Mouse (Mus musculus): ENCODE measurements at regions not wholly inside any gene's neighbourhood (a gene's known extent, or its start where the extent isn't known, plus 50 kb on each side); places are given as distances from the start of the nearest gene placed in this dataset.
A peak's percentile ranks its signal among the peaks of the same experiment; 100 is the strongest.

DNA sequence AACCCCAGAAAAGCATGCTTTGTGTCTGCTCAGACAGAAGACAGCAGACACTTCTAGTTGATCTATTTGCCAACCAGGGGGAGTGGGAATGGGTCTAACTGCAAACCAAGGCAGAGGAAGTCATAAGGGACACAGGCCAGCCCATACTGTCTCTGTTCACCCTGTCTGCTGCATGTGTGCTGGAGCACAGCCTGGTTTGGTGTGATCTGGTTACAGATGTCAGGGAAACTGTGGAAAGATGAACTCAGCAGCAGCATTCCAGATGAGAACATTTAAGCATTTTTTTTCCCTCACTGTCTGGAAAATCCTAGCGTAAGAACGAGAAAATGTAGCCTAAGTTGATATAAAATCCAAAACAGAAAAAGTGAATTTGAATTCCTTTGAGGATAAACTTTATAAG is 336.2 kb downstream of the Ptprc start:
- 24% methylated on average over 2 of the region's 2 CpGs for WGBS
- H3K36me3 ChIP-seq (ENCODE audit: control insufficient read depth, insufficient read depth, low read length), result no peaks in the 10 kb centered on the region
- no peaks in the 10 kb centered on the region for H3K9me3 ChIP-seq (ENCODE audit: control insufficient read depth, low read length)
- DNase-seq (ENCODE audit: low spot score), result peak; percentile 70
- H3K9ac ChIP-seq (ENCODE audit: low read depth, low read length), result no peak overlapping the region
- H3K27me3 ChIP-seq (replicated peaks; ENCODE audit: control insufficient read depth, insufficient read depth, low read length), result no peaks in the 10 kb centered on the region
- H3K27ac ChIP-seq (replicated peaks; ENCODE audit: low read depth, low read length), result peak overlapping the region; percentile 50
- H3K4me2 ChIP-seq (ENCODE audit: low read depth, low read length), result no peak overlapping the region
- H3K4me3 ChIP-seq (ENCODE audit: low read depth, low read length), result no peak overlapping the region
- 0 out of 2 replicates have a peak, but pooled peaks cover 4% of the 10 kb centered on the region for H3K4me1 ChIP-seq (ENCODE audit: control insufficient read depth, insufficient read depth, low read length)
- 0 out of 2 replicates have a peak, but pooled peaks have one; percentile 53 for ATAC-seq (ENCODE audit: low read depth)

DNA sequence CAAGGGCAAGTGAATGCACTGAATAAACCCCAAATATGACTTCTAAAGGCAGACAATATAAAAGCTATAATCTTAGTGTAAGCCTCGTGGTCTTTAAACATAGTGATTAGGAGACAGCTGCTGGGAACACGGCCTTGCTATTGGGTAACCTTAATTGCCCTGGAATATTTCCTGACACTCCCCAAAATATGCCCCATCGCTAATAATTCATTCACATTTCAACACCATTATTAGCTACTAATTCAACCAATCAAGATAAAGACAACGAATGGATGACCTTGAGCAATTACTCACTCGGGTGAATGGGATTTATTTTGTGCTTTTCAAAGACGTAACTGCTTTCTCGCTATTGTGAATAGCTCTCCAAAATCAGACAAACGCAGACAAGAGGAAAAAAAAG is 337.2 kb downstream of the Ptprc start:
- DNase-seq (ENCODE audit: low spot score), result no peak
- 58% methylated on average over 8 of the region's 8 CpGs for WGBS

DNA sequence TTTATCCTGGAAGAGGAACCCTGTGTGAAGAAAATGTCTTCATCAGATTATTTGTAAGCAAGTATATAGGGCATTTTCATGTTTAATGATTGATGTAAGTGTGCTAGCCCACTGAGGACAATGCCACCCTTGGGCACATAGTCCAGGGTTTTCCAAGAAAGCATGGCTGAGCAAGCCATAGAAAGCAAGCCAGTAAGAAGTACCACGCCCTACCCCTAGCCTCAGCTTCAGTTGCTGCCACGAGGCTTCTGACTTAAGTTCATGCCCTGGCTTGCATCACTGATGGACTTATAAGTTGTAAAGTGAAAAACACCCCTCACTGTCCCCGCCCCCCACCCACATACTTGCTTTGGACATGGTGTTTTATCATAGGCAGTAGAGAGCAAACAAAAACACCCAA is 342.0 kb downstream of the Ptprc start:
- Histone ChIP-seq H3K27ac (replicated peaks; ENCODE audit: low read depth, low read length) (no peak overlapping the region), H3K9me3 (ENCODE audit: control insufficient read depth, low read length) (no peaks in the 10 kb centered on the region), H3K27me3 (replicated peaks; ENCODE audit: control insufficient read depth, insufficient read depth, low read length) (no peaks in the 10 kb centered on the region), H3K9ac (ENCODE audit: low read depth, low read length) (no peak overlapping the region), H3K4me1 (ENCODE audit: control insufficient read depth, insufficient read depth, low read length) (no peaks in the 10 kb centered on the region), H3K4me3 (ENCODE audit: low read depth, low read length) (no peak overlapping the region), H3K4me2 (ENCODE audit: low read depth, low read length) (no peak overlapping the region), H3K36me3 (ENCODE audit: control insufficient read depth, insufficient read depth, low read length) (no peaks in the 10 kb centered on the region)
- WGBS, result 66% methylated on average over 3 of the region's 3 CpGs
- DNase-seq (ENCODE audit: low spot score), result no peak
- ATAC-seq (ENCODE audit: low read depth), result no peak

More for the DNA sequence above, 337.2 kb downstream of the Ptprc start:
- H3K4me1 ChIP-seq (ENCODE audit: control insufficient read depth, insufficient read depth, low read length), result 0 out of 2 replicates have a peak, but pooled peaks cover 4% of the 10 kb centered on the region
- no peak overlapping the region for H3K4me3 ChIP-seq (ENCODE audit: low read depth, low read length)
- no peaks in the 10 kb centered on the region for H3K27me3 ChIP-seq (replicated peaks; ENCODE audit: control insufficient read depth, insufficient read depth, low read length)
- H3K27ac ChIP-seq (replicated peaks; ENCODE audit: low read depth, low read length), result no peak overlapping the region
- H3K9ac ChIP-seq (ENCODE audit: low read depth, low read length), result no peak overlapping the region
- no peak overlapping the region for H3K4me2 ChIP-seq (ENCODE audit: low read depth, low read length)
- no peaks in the 10 kb centered on the region for H3K36me3 ChIP-seq (ENCODE audit: control insufficient read depth, insufficient read depth, low read length)
- H3K9me3 ChIP-seq (ENCODE audit: control insufficient read depth, low read length), result no peaks in the 10 kb centered on the region
- ATAC-seq (ENCODE audit: low read depth), result no peak

DNA sequence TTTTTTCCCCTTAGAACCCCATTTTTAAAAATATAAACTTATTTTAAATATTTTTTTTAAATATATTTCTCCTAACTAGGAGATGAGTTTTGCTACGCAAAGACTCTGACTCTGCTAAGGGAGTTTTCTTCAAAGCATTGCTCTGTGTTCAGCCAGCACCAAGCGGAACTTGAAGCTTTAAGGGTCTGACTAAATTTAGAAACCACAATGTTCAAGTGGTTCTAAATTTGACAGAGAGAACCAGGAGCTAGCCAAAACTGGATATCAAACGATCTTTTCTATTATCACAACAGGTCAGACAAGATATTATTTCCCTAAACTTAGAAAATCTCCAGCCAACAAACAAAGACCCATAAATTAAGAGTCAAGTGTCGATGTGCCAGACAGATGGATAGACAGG is 344.2 kb downstream of the Ptprc start:
- no peak overlapping the region for H3K27ac ChIP-seq (replicated peaks; ENCODE audit: low read depth, low read length)
- H3K9me3 ChIP-seq (ENCODE audit: control insufficient read depth, low read length), result no peaks in the 10 kb centered on the region
- ATAC-seq (ENCODE audit: low read depth) (no peak), DNase-seq (ENCODE audit: low spot score) (peak; percentile 24)
- H3K4me1 ChIP-seq (ENCODE audit: control insufficient read depth, insufficient read depth, low read length), result no peaks in the 10 kb centered on the region
- 60% methylated on average over 4 of the region's 4 CpGs for WGBS
- H3K27me3 ChIP-seq (replicated peaks; ENCODE audit: control insufficient read depth, insufficient read depth, low read length), result no peaks in the 10 kb centered on the region
- H3K4me2 ChIP-seq (ENCODE audit: low read depth, low read length), result no peak overlapping the region
- H3K4me3 ChIP-seq (ENCODE audit: low read depth, low read length), result no peak overlapping the region
- H3K9ac ChIP-seq (ENCODE audit: low read depth, low read length), result no peak overlapping the region
- H3K36me3 ChIP-seq (ENCODE audit: control insufficient read depth, insufficient read depth, low read length), result no peaks in the 10 kb centered on the region

DNA sequence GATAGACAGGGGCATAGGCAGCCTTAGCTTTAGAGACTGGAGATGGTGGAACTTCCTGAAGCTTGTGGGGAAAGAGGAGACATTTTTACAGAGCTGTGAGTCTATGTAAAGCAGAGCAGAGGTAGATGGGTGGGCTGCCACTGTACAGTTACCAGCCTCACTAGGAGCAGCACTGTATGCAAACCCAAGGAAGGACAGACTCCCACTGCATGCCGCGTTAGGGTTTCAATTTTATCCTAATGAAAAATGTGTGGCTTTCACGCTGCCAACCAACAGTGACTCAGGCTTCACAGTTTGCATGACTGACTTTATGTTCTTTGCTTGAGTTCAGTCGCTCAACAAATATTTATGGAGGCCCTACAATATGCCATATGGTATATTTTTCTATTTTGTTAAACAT is 348.1 kb downstream of the Ptprc start:
- no peak for ATAC-seq (ENCODE audit: low read depth)
- Histone ChIP-seq H3K27me3 (replicated peaks; ENCODE audit: control insufficient read depth, insufficient read depth, low read length) (no peaks in the 10 kb centered on the region), H3K36me3 (ENCODE audit: control insufficient read depth, insufficient read depth, low read length) (no peaks in the 10 kb centered on the region), H3K9ac (ENCODE audit: low read depth, low read length) (no peak overlapping the region), H3K9me3 (ENCODE audit: control insufficient read depth, low read length) (no peaks in the 10 kb centered on the region), H3K27ac (replicated peaks; ENCODE audit: low read depth, low read length) (no peak overlapping the region), H3K4me1 (ENCODE audit: control insufficient read depth, insufficient read depth, low read length) (no peaks in the 10 kb centered on the region), H3K4me2 (ENCODE audit: low read depth, low read length) (no peak overlapping the region), H3K4me3 (ENCODE audit: low read depth, low read length) (no peak overlapping the region)
- WGBS, result 83% methylated on average over 4 of the region's 4 CpGs
- DNase-seq (ENCODE audit: low spot score), result no peak

DNA sequence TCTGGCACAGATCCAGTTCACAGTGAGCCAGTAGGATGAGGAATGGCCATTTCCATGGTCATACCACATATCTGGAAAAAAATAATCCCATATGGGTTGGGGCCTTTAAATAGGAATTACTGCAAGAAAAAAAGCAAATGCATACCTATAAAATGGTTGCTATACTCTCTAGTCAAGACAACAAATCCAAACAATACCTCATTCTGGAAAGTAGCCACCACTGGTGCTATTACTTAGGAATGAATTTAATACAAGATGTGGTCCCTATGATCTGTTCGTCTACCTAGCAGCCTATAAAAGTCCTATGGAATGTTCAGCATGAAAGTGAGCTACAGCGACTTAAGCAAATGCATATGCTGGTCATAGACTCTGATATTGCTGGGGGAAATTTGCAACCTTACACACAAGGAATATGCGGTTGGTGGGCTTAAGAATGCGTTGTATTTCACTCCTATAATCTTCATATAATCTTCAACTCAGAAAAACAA is 360.1 kb downstream of the Ptprc start:
- H3K36me3 ChIP-seq (ENCODE audit: control insufficient read depth, insufficient read depth, low read length), result no peaks in the 10 kb centered on the region
- H3K9me3 ChIP-seq (ENCODE audit: control insufficient read depth, low read length), result no peaks in the 10 kb centered on the region
- H3K9ac ChIP-seq (ENCODE audit: low read depth, low read length), result no peak overlapping the region
- DNase-seq (ENCODE audit: low spot score) (no peak), ATAC-seq (ENCODE audit: low read depth) (no peak)
- no peak overlapping the region for H3K4me2 ChIP-seq (ENCODE audit: low read depth, low read length)
- H3K4me3 ChIP-seq (ENCODE audit: low read depth, low read length), result no peak overlapping the region
- H3K4me1 ChIP-seq (ENCODE audit: control insufficient read depth, insufficient read depth, low read length), result no peaks in the 10 kb centered on the region
- no peaks in the 10 kb centered on the region for H3K27me3 ChIP-seq (replicated peaks; ENCODE audit: control insufficient read depth, insufficient read depth, low read length)
- 72% methylated on average over 4 of the region's 4 CpGs for WGBS
- no peak overlapping the region for H3K27ac ChIP-seq (replicated peaks; ENCODE audit: low read depth, low read length)

DNA sequence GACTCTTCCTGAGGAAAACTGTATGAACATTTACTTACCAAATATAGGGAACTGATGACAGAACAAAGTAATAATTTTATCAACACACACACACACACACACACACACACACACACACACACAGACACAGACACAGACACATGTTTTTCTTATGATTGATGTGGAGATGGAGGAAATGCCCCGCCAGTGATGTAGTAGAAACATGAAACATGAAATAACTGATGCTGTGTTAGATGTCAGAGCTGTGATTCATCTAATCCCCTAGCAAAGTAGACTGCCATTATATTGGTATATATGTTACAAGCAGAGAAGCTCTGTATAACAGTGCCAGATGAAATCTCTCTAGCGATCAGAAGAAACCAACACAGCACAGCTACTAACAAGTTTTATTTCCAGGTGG is 361.0 kb downstream of the Ptprc start:
- Histone ChIP-seq H3K36me3 (ENCODE audit: control insufficient read depth, insufficient read depth, low read length) (no peaks in the 10 kb centered on the region), H3K9me3 (ENCODE audit: control insufficient read depth, low read length) (no peaks in the 10 kb centered on the region), H3K4me1 (ENCODE audit: control insufficient read depth, insufficient read depth, low read length) (no peaks in the 10 kb centered on the region), H3K4me2 (ENCODE audit: low read depth, low read length) (no peak overlapping the region), H3K27ac (replicated peaks; ENCODE audit: low read depth, low read length) (no peak overlapping the region), H3K27me3 (replicated peaks; ENCODE audit: control insufficient read depth, insufficient read depth, low read length) (no peaks in the 10 kb centered on the region), H3K9ac (ENCODE audit: low read depth, low read length) (no peak overlapping the region), H3K4me3 (ENCODE audit: low read depth, low read length) (no peak overlapping the region)
- WGBS, result 85% methylated on average over 2 of the region's 2 CpGs
- no peak for DNase-seq (ENCODE audit: low spot score)
- no peak for ATAC-seq (ENCODE audit: low read depth)

DNA sequence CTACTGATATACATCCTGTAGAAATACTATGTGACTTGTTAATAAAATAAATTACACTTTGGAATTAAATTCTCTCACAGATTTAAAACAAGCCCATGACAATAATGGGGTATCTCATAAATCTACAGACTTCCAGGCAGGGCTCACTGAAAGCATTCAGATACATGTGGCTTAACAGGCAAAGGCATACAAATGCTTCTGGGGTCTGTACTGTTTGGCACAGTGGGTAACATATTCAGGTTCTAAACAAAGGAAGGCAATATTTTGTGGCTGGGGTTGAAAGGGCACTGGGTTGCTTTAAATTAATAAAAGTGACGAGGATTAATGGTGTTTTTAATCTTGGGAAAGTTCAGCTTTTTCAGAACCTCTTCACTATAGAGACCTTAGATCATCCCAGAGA is 361.8 kb downstream of the Ptprc start:
- no peaks in the 10 kb centered on the region for H3K4me1 ChIP-seq (ENCODE audit: control insufficient read depth, insufficient read depth, low read length)
- H3K9ac ChIP-seq (ENCODE audit: low read depth, low read length), result no peak overlapping the region
- H3K9me3 ChIP-seq (ENCODE audit: control insufficient read depth, low read length), result no peaks in the 10 kb centered on the region
- DNase-seq (ENCODE audit: low spot score) (no peak), ATAC-seq (ENCODE audit: low read depth) (no peak)
- no peak overlapping the region for H3K4me2 ChIP-seq (ENCODE audit: low read depth, low read length)
- H3K4me3 ChIP-seq (ENCODE audit: low read depth, low read length), result no peak overlapping the region
- no peak overlapping the region for H3K27ac ChIP-seq (replicated peaks; ENCODE audit: low read depth, low read length)
- no peaks in the 10 kb centered on the region for H3K27me3 ChIP-seq (replicated peaks; ENCODE audit: control insufficient read depth, insufficient read depth, low read length)
- 79% methylated on average over 1 of the region's 1 CpGs for WGBS
- H3K36me3 ChIP-seq (ENCODE audit: control insufficient read depth, insufficient read depth, low read length), result no peaks in the 10 kb centered on the region

DNA sequence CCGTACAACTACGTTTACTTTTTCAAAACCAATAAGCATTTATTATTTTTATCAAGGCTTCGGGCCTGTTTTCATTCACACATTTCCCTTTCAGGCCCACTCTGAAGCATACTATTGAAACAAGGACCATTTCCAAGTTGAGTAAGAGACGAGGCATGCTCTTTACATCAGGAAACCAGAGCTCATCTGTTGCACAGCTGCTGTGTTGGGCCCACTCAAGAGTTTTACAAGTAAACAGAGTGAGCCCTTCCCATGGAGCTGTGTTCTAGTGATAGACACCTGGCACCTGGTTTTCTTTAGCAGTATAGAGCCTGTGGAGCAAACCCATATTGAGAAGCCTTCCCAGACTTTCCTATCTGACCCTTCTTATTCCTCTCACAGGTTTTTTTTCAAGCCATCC is 363.5 kb downstream of the Ptprc start:
- Histone ChIP-seq H3K9me3 (ENCODE audit: control insufficient read depth, low read length) (no peaks in the 10 kb centered on the region), H3K27me3 (replicated peaks; ENCODE audit: control insufficient read depth, insufficient read depth, low read length) (no peaks in the 10 kb centered on the region), H3K4me3 (ENCODE audit: low read depth, low read length) (no peak overlapping the region), H3K4me2 (ENCODE audit: low read depth, low read length) (no peak overlapping the region), H3K9ac (ENCODE audit: low read depth, low read length) (no peak overlapping the region), H3K4me1 (ENCODE audit: control insufficient read depth, insufficient read depth, low read length) (no peaks in the 10 kb centered on the region), H3K36me3 (ENCODE audit: control insufficient read depth, insufficient read depth, low read length) (no peaks in the 10 kb centered on the region), H3K27ac (replicated peaks; ENCODE audit: low read depth, low read length) (no peak overlapping the region)
- WGBS, result 73% methylated on average over 4 of the region's 4 CpGs
- DNase-seq (ENCODE audit: low spot score) (peak; percentile 45), ATAC-seq (ENCODE audit: low read depth) (no peak)
